Mouse (Mus musculus): ENCODE data around the gene Nfatc3.

Gene Nfatc3

GRCm38 (mm10) chr8:106126055-106126454 is 67.4 kb downstream of the Nfatc3 start:
- no peak for DNase-seq (ENCODE audit: low read depth, low spot score)

- no peak for DNase-seq (ENCODE audit: low read depth, low spot score)
These were observed 68.4 kb downstream of the Nfatc3 start for GRCm38 (mm10) chr8:106127054-106127453.

GRCm38 (mm10) chr8:106127882-106128410 is 69.3 kb downstream of the Nfatc3 start:
- DNase-seq (ENCODE audit: low read depth, low spot score), result no peak

- no peak for DNase-seq (ENCODE audit: low read depth, low spot score)
These were observed 70.7 kb downstream of the Nfatc3 start for GRCm38 (mm10) chr8:106129232-106129930.

- no peak for DNase-seq (ENCODE audit: low read depth, low spot score)
These were observed 71.4 kb downstream of the Nfatc3 start for GRCm38 (mm10) chr8:106129997-106130396.

- DNase-seq (ENCODE audit: low read depth, low spot score), result no peak
These were observed 71.9 kb downstream of the Nfatc3 start for GRCm38 (mm10) chr8:106130505-106130904.

GRCm38 (mm10) chr8:106131021-106131420 is 72.4 kb downstream of the Nfatc3 start:
- no peak for DNase-seq (ENCODE audit: low read depth, low spot score)

- DNase-seq (ENCODE audit: low read depth, low spot score), result no peak
These were observed 73.0 kb downstream of the Nfatc3 start for GRCm38 (mm10) chr8:106131488-106132222.

GRCm38 (mm10) chr8:106132356-106132755 is 73.7 kb downstream of the Nfatc3 start:
- DNase-seq (ENCODE audit: low read depth, low spot score), result no peak

GRCm38 (mm10) chr8:106133526-106133925 is 74.9 kb downstream of the Nfatc3 start:
- DNase-seq (ENCODE audit: low read depth, low spot score), result no peak

GRCm38 (mm10) chr8:106133946-106134345 is 75.3 kb downstream of the Nfatc3 start:
- DNase-seq (ENCODE audit: low read depth, low spot score), result no peak

- no peak for DNase-seq (ENCODE audit: low read depth, low spot score)
These were observed 76.3 kb downstream of the Nfatc3 start for GRCm38 (mm10) chr8:106134751-106135571.

GRCm38 (mm10) chr8:106135672-106136071 is 77.0 kb downstream of the Nfatc3 start:
- DNase-seq (ENCODE audit: low read depth, low spot score), result no peak

- no peak for DNase-seq (ENCODE audit: low read depth, low spot score)
These were observed 77.8 kb downstream of the Nfatc3 start, which contains the start of gene Esrp2 for GRCm38 (mm10) chr8:106136156-106137130. Esrp2 (minus strand) TSS chr8:106136974.

- no peak for DNase-seq (ENCODE audit: low read depth, low spot score)
These were observed 78.7 kb downstream of the Nfatc3 start for GRCm38 (mm10) chr8:106137218-106137905.

GRCm38 (mm10) chr8:106137906-106138477 is 79.4 kb downstream of the Nfatc3 start:
- peak; percentile 66 for DNase-seq (ENCODE audit: low read depth, low spot score)

- no peak for DNase-seq (ENCODE audit: low read depth, low spot score)
These were observed 80.0 kb downstream of the Nfatc3 start for GRCm38 (mm10) chr8:106138616-106139015.

GRCm38 (mm10) chr8:106140191-106140590 is 81.6 kb downstream of the Nfatc3 start:
- no peak for DNase-seq (ENCODE audit: low read depth, low spot score)

GRCm38 (mm10) chr8:106140769-106141168 is 82.1 kb downstream of the Nfatc3 start:
- DNase-seq (ENCODE audit: low read depth, low spot score), result peak; percentile 88

GRCm38 (mm10) chr8:106145331-106145730 is 86.7 kb downstream of the Nfatc3 start:
- DNase-seq (ENCODE audit: low read depth, low spot score), result no peak
